Mouse (Mus musculus) layer of hippocampus, adult 11-12 months (tissue): ENCODE measurements at regions not wholly inside any gene's neighbourhood (a gene's known extent, or its start where the extent isn't known, plus 50 kb on each side); places are given as distances from the start of the nearest gene placed in this dataset.
"Not testable (repeated sequence)": the region's sequence is repeated elsewhere in the genome, so short reads cannot be mapped to it uniquely, and the experiment has no call there.

ENCODE experiments used
- DNase-seq: peaks from one replicate; pipeline ENCODE4 v3.0.0; 2022; ENCODE audit warnings: low spot score

DNA sequence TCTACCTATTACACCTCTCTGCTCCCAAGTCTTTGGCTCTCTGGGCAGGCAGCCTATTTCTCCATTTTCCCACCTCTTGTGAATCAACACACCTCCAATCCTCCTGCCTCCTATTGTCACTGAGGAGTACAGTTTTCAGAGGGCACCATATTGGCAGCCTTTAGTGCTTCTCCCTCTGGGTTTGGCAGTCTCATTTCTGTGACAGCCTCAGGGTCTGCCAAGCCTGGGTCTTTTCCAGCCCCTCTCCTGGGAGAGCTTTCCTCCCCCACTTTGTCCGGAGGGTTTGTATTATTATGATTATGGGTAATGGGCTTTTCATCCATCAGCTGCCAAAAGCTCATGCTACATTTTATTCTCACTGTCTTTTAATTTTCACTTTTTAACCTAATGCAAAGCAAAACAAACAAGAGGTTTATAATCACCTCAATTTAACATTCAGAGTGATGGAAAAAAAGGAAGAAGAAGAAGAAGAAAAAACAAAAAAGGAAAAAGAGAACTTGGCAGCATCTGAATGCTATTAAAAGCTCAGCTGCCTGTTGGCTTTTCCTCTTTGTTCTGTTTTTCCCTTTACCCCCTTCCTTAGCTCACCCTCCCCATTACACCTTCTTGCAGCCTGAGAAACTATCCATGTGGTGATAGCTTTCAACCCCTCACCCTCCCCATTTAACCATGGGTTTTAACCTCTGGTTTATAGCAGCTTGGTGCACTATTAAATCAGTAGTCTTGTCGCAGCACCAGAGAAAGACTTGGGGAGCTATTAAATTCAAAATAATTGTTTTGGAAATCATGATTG, 790.5 kb upstream of the Cdh8 start:
- DNase-seq: no peak

DNA sequence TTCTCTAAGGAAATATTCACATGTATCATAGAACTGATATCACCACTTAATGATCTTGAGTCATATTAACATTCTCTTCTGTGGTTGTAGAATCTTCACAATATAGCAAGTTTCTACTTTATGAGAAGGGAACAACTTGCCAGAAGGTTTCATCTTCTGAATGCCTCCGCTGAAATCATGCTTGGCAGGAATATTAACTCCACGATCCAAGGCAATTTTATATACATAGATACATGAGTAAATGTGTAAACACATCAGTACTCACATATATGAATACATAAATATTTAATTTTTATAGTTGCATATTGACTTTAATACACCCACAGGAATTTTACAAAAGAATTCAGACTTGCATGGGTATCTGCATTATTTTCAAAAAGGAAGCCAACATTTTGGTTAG, 777.0 kb upstream of the Cdh8 start:
- no peak for DNase-seq

DNA sequence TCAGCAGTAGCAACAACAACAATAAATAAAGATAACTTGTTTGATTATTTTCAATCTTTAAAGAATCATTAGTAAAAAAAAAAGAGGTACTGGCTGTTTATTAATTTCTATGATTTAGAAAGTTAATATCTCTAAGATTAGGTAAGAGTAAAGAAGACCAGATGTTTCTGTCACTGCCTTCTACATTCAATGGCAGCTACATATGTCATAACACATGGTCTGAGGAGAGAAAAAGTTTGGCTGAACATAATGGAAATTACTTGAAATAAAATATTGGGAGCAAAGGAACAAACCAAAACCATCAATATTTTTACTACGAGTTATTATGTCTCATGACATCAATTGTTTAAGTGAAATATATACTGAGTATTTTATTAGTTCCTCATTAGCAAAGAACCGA, 774.4 kb upstream of the Cdh8 start:
- no peak for DNase-seq

DNA sequence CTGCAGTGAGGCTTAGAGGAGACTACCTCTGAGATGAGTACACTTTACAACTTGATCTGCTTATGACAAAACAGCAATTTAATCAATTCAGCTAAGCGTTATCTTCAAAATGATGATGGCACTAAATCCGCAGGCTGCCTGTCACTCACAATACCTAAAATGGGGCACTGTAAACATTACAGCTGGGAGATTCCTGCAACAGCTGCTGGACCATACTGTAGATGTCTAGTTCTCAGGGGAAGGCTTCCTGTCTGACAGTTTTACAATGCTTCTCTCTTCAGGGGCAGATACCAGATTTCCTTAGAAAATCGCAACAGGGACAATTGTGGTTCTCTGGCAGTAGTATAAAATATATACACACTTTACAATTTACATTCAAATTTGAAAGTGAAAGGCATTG, 771.7 kb upstream of the Cdh8 start:
- no peak for DNase-seq

DNA sequence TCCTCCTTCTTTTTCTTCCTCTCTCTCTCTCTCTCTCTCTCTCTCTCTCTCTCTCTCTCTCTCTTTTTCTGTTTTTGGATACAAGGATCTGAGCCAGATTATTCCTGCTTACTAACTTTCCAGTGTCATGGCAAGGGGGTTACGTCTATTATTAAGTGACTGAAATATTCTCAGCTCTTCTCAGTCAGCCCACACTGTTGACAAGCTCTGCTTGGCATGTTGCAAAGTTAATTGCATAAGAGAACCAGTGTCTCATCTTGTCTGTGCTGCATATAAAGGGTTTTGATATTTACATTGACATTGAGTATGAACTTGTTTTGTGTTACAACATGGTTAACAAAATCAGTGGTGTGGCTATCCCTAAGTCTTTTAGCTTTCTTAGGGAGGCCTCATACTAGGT, 760.2 kb upstream of the Cdh8 start:
- no peak for DNase-seq

DNA sequence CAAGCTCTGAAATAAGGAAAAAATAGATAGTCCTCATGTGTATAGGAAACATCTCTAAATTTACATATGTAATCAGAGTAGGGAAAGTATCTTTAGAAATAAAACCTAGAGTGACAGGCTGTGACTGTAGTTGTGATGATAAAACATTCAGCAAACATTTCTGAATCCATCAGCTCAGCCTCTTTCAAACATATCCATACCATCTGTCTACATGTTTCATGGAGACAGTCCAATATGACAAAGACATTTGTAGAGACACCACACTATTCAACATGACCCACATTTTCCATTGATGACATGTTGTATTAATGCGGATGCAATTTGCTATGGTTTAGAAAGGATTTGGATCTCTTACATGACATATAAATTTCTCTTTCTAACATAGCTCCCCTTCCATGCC, 729.1 kb upstream of the Cdh8 start:
- DNase-seq: no peak

DNA sequence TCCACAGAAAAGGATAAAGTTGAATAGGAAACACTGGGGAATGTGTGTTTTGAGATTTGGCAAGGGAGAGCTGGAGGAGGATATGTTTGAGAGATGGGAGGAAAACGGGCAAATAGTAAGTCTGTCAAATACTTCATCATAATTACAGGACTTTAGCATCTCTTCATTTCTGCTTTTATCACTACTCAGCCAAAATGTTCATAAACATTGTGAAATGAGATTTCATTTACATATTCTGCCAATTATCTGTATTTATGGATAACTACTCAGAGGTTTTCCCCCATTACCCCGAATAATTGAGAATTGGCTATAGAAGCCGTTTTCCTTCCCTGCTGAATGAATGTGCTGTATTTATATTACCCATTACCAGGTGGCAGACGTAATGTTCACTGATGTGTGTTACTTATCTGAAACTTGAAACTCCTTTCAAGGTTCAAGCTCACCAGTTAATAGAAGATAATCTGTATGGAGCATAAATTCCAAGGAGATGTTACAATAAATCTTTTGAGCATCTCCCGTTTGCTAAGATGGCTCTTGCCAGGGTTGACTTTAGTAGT, 727.9 kb upstream of the Cdh8 start:
- DNase-seq: no peak

DNA sequence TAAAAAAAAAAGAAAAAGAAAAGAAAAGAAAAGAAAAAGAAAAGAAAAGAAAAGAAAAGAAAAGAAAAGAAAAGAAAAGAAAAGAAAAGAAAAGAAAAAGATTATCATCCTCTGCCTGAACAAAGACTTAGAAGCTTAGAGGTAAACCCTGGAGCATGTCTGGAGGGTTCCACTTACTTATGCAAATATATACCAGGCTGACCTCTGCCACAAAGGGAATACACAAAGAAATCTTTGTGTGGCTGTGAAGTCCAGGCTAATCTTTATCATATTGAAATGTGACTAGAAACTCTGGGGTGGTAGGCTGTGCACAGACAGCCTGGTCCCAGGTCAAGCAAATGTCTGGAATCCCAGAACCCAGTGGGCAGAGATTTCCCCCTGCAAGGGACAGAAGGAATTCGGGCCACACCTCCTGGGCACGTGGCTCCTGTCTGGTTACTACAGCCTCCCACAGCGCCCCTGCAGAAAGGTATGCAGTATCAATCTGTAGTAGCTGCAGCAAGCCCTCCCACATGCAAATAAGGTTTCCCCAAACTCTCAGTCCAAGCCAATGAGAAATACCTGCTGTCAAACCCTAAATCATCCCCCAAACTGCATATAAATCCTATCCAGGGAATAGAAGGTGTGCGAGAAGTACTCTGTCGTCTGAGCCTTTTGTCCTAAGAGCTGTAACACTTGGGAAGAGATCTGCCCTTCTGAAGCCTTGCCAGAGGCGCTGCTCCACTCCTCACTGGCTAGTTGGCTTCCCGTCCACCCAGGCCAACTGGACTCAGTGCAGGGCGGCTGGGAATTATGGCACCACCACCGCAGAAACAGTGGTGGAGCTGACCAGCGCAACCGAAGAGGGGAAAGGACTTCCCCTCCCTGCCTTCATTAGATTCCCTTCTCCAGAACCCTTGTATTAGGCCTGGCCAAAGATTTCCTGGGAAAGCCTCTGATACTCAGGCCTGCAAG, 688.4 kb upstream of the Cdh8 start:
- no peak for DNase-seq

DNA sequence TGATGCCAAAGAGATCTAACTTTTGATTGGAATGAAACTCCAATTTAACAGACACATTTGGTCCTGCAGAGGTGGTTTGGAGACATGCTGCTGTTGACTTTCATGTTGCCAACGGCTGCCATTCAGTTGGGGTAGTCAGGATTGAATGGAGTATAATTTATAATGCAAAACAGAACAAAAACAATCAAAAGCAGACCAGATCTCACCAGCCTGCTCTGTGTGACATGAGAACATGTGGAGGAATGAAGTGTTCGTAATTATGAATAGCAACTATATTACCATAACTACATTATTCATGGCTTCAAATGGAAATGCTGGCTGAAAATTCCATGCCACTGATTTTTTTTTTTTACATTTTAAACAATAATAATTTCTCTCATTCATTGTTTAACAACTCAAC, 685.7 kb upstream of the Cdh8 start:
- DNase-seq: peak; percentile 3

DNA sequence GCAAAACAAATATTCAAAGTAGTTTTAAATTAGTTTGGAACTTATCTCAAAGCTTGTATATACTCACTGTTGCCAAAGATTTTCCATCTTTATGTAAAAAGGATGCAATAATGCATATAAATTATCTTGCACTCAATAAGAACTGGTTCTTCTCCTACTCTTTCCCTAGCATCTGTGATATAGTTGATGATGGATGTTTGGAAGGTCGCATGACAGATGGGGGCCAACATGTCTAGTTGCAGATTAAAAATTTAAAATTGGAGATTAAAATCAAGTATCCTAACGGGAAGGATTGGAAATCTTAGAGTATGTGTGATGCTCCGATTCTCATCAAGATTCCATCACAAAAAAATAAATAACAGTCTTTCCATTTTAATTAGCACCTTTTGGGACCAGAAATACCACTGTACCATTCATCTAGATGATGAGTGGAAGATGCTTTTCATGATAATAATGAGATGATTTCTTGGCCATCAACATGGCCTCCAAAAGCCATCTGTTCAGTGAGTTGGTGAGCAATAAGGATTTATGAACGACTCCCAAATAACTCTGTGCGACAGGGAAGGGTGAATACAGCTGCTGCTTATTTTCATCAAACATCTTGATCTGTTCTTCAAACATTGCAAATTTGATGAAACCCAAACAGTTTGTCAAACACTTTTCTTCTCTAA, 655.9 kb upstream of the Cdh8 start:
- peak; percentile 7 for DNase-seq

DNA sequence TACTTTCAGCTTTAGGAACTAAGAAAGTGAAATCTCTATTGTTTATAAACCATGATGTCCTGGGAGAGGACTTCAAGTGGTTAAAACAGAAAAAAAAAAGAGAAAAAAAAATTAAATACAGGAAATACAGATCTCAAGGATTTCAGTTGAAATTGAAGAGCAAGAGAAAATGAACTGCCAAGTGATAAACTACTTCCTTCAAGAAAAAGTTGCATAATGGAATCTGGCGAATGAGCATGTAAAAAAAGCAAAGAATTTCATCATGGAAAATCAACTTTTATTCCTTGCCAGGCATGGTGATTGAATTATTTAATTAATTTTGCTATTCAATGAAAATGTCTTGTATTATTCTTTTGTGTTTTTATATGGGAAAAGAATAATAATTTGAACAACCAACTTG, 653.5 kb upstream of the Cdh8 start:
- DNase-seq: no peak

DNA sequence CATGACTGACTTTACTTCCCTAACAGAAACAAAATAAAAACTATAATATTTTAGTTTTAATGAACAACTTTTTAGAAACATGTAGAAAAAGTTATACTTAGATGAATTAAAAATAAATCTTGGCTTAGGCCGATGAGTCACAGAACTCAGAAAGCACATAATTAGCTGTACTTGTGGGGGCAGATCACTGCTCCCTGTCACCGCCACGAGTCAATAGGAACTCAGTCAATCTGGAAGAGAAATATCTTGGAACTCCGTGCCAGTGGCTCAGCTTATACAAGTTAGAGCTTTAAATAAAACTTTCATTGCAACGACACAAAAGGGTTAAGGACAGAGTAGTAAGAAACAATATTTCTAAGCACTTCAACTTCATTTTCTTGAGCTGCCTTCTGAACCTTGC, 622.7 kb upstream of the Cdh8 start:
- DNase-seq: peak; percentile 15

DNA sequence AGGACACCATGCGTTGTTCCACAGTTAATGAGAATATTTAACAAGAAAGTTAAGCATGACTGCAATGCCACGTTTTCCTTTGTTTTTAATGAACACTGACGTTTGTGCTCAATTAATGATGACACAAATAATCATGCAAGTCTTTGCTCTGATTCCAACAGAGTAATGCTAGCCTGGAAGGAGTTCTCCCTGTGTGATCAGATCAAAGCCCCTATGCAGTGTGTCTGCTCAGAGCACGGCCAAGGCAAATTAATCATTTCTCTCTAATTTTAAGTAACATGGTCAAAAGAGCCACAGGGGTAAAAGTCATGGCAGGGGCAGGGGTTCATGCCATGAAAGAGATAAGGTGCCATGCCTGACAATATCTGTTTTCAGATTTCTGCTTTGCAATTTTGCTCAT, 618.2 kb upstream of the Cdh8 start:
- no peak for DNase-seq

DNA sequence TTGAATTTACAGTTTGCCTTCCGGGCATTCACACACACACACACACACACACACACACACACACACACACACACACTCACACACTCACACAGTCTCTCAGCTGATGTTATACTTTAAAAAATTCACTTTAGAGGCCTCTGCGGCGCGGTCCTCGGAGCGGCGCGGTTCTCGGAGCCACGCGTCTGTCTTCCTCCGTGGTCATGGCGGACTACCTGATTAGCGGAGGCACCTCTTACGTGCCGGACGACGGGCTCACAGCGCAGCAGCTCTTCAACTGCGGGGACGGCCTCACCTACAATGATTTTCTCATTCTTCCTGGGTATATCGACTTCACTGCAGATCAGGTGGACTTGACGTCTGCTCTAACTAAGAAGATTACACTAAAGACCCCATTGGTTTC, 614.1 kb upstream of the Cdh8 start:
- not testable (repeated sequence) for DNase-seq

DNA sequence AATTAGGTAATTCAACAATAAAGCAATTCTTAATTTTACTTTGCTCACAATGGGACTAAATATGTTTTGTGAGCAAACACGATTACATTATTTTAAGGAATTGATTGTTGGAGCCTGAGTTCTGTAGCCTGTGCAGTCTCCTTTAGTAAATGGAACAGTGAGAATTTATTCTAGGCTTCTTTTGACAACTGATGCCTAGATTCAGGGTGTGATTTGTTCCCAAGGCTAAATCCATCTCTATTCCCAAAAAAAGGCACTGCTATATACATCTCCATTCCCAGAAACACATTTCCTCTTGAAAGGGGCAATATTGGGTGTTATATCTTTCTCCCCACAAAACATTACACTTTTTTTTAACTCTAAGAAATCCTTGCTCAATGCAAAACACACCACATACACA, 599.4 kb upstream of the Cdh8 start:
- DNase-seq: no peak

DNA sequence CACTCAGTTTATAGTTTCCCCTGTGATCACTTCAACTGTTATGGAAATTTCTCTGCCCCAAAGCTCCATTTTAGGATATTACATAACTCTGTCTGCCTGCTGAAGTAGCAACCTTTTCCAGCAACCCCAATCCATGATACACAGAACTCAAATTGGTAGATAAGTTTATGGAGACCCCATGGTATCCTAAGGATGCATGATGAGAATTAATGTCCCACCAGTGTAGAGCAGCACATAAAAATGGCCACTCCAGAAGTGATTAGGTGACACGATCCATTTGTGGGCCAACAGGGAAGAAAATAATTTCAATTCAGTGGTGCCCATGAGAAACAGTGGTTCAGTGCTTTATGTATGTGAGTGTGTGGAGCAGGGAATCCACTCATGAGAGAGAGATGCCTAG, 583.3 kb upstream of the Cdh8 start:
- no peak for DNase-seq

DNA sequence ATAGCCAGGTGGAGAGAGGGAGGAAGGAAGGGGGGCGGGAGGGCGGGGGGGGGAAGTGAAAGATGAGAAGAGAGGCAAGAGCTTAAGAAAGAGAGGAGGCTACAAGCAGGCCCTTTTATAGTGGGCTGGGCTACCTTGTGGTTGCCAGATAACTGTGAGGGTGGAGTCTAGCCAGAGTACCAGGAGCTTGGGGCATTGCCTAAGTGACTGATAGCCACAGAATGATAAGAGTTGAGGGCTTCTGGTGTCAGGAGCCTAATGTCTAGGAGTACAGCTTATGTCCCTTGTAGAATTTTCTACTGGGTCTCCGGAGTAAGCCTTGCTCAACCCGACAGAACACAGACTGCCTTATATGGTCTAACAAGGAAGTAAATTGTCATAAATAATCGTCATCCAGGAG, 567.4 kb upstream of the Cdh8 start:
- no peak for DNase-seq

DNA sequence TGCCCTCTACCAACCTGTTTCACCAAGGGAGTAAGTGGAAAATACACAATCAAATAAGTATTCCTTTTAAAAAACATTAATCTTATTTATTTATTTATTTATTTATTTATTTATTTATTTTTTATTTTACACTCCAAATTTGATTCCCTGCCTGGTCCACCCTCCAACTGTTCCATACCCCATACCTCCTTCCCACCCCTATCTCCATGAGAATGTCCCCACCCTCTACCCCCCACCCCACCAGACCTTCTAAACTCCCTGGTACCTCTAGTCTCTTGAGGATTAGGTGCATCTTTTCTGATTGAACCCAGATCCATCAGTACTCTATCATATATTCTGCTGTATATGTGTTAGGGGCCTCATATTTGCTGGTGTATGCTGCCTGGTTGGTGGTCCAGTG, 538.4 kb upstream of the Cdh8 start:
- no peak for DNase-seq

DNA sequence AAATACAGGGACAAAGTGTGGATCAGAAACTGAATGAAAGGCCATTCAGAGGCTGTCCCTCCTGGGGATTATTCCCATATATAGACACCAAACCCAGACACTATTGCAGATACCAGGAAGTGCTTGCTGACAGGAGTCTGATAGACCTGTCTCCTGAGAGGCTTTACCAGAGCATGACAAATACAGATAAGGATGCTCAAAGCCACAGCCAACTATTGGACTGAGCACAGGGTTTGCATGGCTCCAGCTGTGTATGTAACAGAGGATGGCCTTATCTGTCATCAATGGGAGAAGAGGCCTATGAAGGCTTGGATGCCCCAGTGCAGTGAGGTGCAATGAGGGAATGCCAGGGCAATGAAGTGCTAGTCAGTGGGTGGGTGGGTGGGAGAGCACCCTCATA, 537.6 kb upstream of the Cdh8 start:
- DNase-seq: no peak

DNA sequence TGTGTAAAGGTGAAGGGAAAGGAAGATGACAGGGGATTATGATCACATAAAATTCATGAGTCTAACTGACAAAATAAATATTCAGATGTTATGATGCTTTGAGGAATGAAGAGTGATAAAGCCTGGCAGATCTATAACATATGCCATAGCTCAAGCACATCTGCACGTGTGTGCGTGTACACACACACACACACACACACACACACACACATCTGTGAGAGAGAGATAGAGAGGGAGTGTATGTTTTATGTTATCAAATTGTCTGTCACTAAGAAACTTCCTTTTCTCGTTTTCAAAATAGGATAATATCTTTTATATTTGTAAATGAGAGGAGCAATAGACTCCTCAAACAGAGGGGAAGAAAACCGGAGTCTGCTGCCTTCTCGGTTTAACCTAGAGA, 516.9 kb upstream of the Cdh8 start:
- no peak for DNase-seq
